Mouse (Mus musculus) induced T-regulatory cell, adult 2 months (primary cell): Measurements from ENCODE around the gene Sez6l.

Experiments used
- DNase-seq: peaks from one replicate; pipeline ENCODE4 v3.0.0-alpha.2; 2012; ENCODE audit warnings: low read depth

Sez6l gene

GRCm38 (mm10) chr5:112496753-112497369 lies 80.1 kb downstream of the Sez6l start:
- DNase-seq, result no peak

- no peak for DNase-seq
Measured at GRCm38 (mm10) chr5:112493492-112493891, 83.5 kb downstream of the Sez6l start.

GRCm38 (mm10) chr5:112491489-112491888 lies 85.5 kb downstream of the Sez6l start:
- DNase-seq, result no peak

- DNase-seq, result peak; percentile 57
Measured at GRCm38 (mm10) chr5:112488101-112488776, 88.7 kb downstream of the Sez6l start.

- no peak for DNase-seq
Measured at GRCm38 (mm10) chr5:112487504-112487903, 89.5 kb downstream of the Sez6l start.

GRCm38 (mm10) chr5:112486415-112486814 lies 90.6 kb downstream of the Sez6l start:
- DNase-seq, result no peak

GRCm38 (mm10) chr5:112484924-112485715 lies 91.9 kb downstream of the Sez6l start:
- DNase-seq, result no peak

- DNase-seq, result peak; percentile 53
Measured at GRCm38 (mm10) chr5:112483030-112483429, 94.0 kb downstream of the Sez6l start.

GRCm38 (mm10) chr5:112482551-112482950 lies 94.4 kb downstream of the Sez6l start:
- DNase-seq, result no peak

- DNase-seq, result no peak
Measured at GRCm38 (mm10) chr5:112481946-112482410, 95.0 kb downstream of the Sez6l start.

GRCm38 (mm10) chr5:112473453-112473852 lies 103.5 kb downstream of the Sez6l start:
- DNase-seq, result no peak

- peak; percentile 56 for DNase-seq
Measured at GRCm38 (mm10) chr5:112470144-112470543, 106.8 kb downstream of the Sez6l start.

GRCm38 (mm10) chr5:112468986-112469581 lies 107.9 kb downstream of the Sez6l start:
- DNase-seq, result peak; percentile 23

GRCm38 (mm10) chr5:112466331-112466730 lies 110.7 kb downstream of the Sez6l start:
- DNase-seq, result no peak

GRCm38 (mm10) chr5:112459903-112460302 lies 117.1 kb downstream of the Sez6l start:
- DNase-seq, result no peak

- no peak for DNase-seq
Measured at GRCm38 (mm10) chr5:112454966-112455555, 121.9 kb downstream of the Sez6l start.

GRCm38 (mm10) chr5:112453088-112453487 lies 123.9 kb downstream of the Sez6l start:
- no peak for DNase-seq

- DNase-seq, result no peak
Measured at GRCm38 (mm10) chr5:112448747-112449440, 128.1 kb downstream of the Sez6l start, which contains the start of gene Gm6588. Gm6588 (plus strand) TSS chr5:112449426.

- DNase-seq, result no peak
Measured at GRCm38 (mm10) chr5:112438535-112438934, 138.4 kb downstream of the Sez6l start.

GRCm38 (mm10) chr5:112433004-112433403 lies 144.0 kb downstream of the Sez6l start:
- peak; percentile 79 for DNase-seq

- no peak for DNase-seq
Measured at GRCm38 (mm10) chr5:112432033-112432432, 145.0 kb downstream of the Sez6l start.
